Mouse (Mus musculus): ENCODE results near the gene Pla2g3. TPM values are rescaled to one million over a fixed set of nuclear protein-coding genes. Genes with fewer than 3 reads are reported as not detected.

Gene Pla2g3
- 0.21 TPM for total RNA-seq (2023)

GRCm38 (mm10) chr11:3487952-3488570, at the start of gene Pla2g3:
Pla2g3 (plus strand) TSS chr11:3488284.

GRCm38 (mm10) chr11:3452167-3452639, 35.9 kb upstream of the Pla2g3 start, which contains the start of gene Rnf185:
Rnf185 (minus strand) TSS chr11:3452363.

GRCm38 (mm10) chr11:3514529-3515054, 26.5 kb downstream of the Pla2g3 start, which contains the start of gene Selenom:
Selenom (plus strand) TSS chr11:3514684.

GRCm38 (mm10) chr11:3540451-3541085, 52.5 kb downstream of the Pla2g3 start, which contains the start of gene Smtn:
Smtn (minus strand) TSS chr11:3540612.

Other genes starting within 250 kb of the Pla2g3 start
- 57.3 TPM for gene Drg1, start 221.9 kb upstream of the Pla2g3 start, total RNA-seq (2023)
- gene Patz1, start 199.4 kb upstream of the Pla2g3 start, total RNA-seq (2023): 100 TPM
- 363 TPM for gene Pik3ip1, start 157.9 kb upstream of the Pla2g3 start, total RNA-seq (2023)
- gene Limk2, start 79.1 kb upstream of the Pla2g3 start, total RNA-seq (2023): 108 TPM
- 17.9 TPM for gene Rnf185, start 35.9 kb upstream of the Pla2g3 start, total RNA-seq (2023)
- not detected for gene Inpp5j, start 16.5 kb downstream of the Pla2g3 start, total RNA-seq (2023)
- not detected for gene Selenom, start 26.4 kb downstream of the Pla2g3 start, total RNA-seq (2023)
- gene Smtn, start 52.3 kb downstream of the Pla2g3 start, total RNA-seq (2023): 0.56 TPM
- gene Morc2a, start 160.9 kb downstream of the Pla2g3 start, total RNA-seq (2023): 64.4 TPM

Data from CD4-positive naive resting alpha-beta T cell, adult 57 days (primary cell).